Mouse (Mus musculus) lung, postnatal 0 days (tissue): ENCODE measurements around the gene Phf21a.

Experiments used
- CTCF ChIP-seq: IDR thresholded peaks from 2 replicates; pipeline ENCODE4 v1.5.1; 2016; ENCODE audit warnings: antibody characterized with exemption, mild to moderate bottlenecking
- EP300 ChIP-seq: IDR thresholded peaks from 2 replicates; pipeline ENCODE4 v1.6.1; 2016; ENCODE audit warnings: antibody characterized with exemption, mild to moderate bottlenecking, control low read depth

DNA sequence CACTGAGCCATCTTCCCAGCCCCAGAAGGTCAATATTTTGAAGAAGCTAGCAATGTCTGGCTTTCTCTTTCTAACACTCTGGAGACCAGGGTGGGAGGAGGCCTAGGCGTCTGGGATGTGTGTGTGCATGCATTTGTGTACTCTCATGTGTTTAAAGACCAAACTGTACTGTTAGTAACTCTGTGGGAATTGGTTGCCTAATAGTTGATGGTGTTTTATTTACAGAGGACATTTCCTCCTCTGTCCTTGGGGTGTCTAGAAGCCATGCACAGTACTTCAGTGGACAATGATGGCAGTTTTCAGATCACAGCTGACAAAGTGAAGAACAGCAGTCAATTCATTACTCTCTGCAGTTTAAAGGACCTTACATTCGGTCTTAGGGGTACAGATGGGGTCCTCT lies 254.3 kb downstream of the Phf21a start:
- no peak for TF ChIP-seq EP300
- no peak for TF ChIP-seq CTCF
